Mouse (Mus musculus) midbrain, embryonic 16.5 days (tissue): ENCODE measurements at regions not wholly inside any gene's neighbourhood (a gene's known extent, or its start where the extent isn't known, plus 50 kb on each side); places are given as distances from the start of the nearest gene placed in this dataset.

Source experiments
- ATAC-seq: fragments of 200-750 bp; cut with Nextera tagmentation; 2 replicates; pipeline ENCODE4 v1.8.0; 2017; ENCODE audit warnings: moderate TSS enrichment
- H3K27ac ChIP-seq: fragments of 300-500 bp; sonication (generic); 2 replicates; pipeline ENCODE4 v1.5.1; 2014; ENCODE audit warnings: mild to moderate bottlenecking, low read length, mixed read lengths
- H3K27me3 ChIP-seq: fragments of 300-500 bp; sonication (generic); 2 replicates; pipeline ENCODE4 v1.6.1; 2014; ENCODE audit warnings: low read depth, low read length, mixed read lengths; ENCODE audit not compliant: control insufficient read depth, insufficient read depth
- H3K36me3 ChIP-seq: fragments of 300-500 bp; sonication (generic); 2 replicates; pipeline ENCODE4 v1.6.1; 2014; ENCODE audit warnings: mild to moderate bottlenecking, low read length, moderate library complexity, mixed read lengths; ENCODE audit not compliant: control insufficient read depth, insufficient read depth
- H3K4me1 ChIP-seq: fragments of 300-500 bp; sonication (generic); 2 replicates; pipeline ENCODE4 v1.6.1; 2014; ENCODE audit warnings: mild to moderate bottlenecking, low read length, mixed read lengths; ENCODE audit not compliant: control insufficient read depth, insufficient read depth
- H3K4me2 ChIP-seq: fragments of 300-500 bp; sonication (generic); 2 replicates; pipeline ENCODE4 v1.6.1; 2014; ENCODE audit warnings: mild to moderate bottlenecking, low read length, mixed read lengths
- H3K4me3 ChIP-seq: fragments of 300-500 bp; sonication (generic); 2 replicates; pipeline ENCODE4 v1.5.1; 2014; ENCODE audit warnings: low read depth, mild to moderate bottlenecking, low read length, moderate library complexity, mixed read lengths
- H3K9ac ChIP-seq: fragments of 300-500 bp; sonication (generic); 2 replicates; pipeline ENCODE4 v1.6.1; 2014; ENCODE audit warnings: low read depth, low read length, mixed read lengths
- H3K9me3 ChIP-seq: fragments of 300-500 bp; sonication (generic); replicated peaks from 2 replicates; pipeline ENCODE4 v1.6.1; 2014; ENCODE audit warnings: mild to moderate bottlenecking, low read length, mixed read lengths; ENCODE audit not compliant: control insufficient read depth, poor library complexity, severe bottlenecking
- WGBS: fragments of 180-500 bp; shearing (Covaris S2); extraction: QIAGEN DNeasy Blood & Tissue Kit; methylation state at CpG from one replicate; pipeline ENCODE4 v1.1.7; 2014; 5-methylcytosine and 5-hydroxymethylcytosine counted together

GRCm38 (mm10) chr11:39350616-39351015 is 1344.4 kb downstream of the Mat2b start:
- H3K4me2 ChIP-seq: no peak overlapping the region
- no peaks in the 10 kb centered on the region for H3K9me3 ChIP-seq
- H3K4me3 ChIP-seq: no peak overlapping the region
- WGBS: 55% methylated on average over 1 of the region's 1 CpGs
- H3K27me3 ChIP-seq: no peaks in the 10 kb centered on the region
- H3K9ac ChIP-seq: no peak overlapping the region
- ATAC-seq: no peak
- no peaks in the 10 kb centered on the region for H3K36me3 ChIP-seq
- no peaks in the 10 kb centered on the region for H3K4me1 ChIP-seq
- H3K27ac ChIP-seq: no peak overlapping the region
